Mouse (Mus musculus): ENCODE measurements at regions not wholly inside any gene's neighbourhood (a gene's known extent, or its start where the extent isn't known, plus 50 kb on each side); places are given as distances from the start of the nearest gene placed in this dataset.

DNA sequence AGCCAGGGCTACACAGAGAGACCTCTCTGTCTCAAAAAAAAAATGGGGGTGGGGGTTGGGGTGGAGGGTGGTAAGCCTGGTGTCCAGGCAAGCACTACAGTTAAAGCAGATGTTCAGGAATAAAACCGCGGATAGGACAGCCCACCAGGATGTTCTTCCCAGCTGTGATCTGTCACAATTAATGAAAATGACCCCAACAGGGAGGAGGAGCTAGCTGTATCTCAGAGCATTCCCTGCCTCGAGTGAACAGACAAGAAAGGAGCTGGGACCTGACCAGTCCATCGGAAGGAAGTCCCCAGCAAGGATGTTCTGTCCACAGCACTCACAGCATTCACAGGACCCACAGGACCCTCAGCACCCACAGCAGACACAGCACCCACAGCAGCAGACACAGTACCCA, 80.4 kb downstream of the Utp6 start:
- DNase-seq = no peak

DNA sequence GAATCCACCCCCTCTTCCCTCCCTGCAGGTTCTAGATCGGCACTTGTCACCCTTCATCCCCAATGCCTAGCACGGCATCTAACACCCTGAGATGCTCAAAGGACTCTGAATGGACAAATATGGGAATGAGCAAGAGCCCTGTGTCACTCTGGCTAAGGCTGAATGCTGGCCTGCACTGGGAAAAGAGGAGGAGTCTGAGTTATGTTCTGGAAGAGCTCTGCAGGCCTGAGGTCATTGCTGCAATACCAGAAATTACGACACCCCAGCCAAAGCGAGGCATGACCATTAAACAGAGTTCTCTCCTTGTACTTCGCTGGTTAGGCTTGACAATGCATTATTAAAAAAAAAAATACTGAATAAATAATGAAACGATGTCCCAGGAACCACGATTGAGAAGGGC, 84.1 kb downstream of the Utp6 start:
- DNase-seq = peak; percentile 83

DNA sequence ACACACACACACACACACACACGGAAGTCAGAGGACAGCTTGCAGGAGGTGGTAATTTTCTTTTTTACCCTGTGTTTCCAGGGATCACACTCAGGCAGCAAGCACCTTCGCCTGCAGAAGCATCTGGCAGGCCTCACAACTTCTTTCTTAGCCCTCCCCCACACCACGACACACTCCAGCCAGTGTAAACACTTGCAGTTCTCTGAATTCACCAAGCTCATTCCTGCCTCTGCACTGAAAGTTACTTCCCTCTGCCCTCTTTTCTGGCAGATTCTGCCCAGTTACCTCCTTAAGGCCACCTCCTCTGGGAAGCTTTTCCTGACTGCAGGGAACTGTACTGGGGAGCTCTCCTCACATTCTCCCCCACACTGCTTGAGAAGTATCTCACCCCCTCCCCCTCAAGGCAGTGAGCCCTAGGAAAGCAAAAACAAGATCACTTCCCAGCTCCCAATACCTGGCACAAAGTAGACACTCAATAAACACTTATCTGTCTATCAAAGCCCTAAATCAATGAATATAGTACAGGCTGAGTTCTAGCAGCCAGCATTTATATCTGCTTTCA, 84.9 kb downstream of the Utp6 start:
- DNase-seq = peak; percentile 34

DNA sequence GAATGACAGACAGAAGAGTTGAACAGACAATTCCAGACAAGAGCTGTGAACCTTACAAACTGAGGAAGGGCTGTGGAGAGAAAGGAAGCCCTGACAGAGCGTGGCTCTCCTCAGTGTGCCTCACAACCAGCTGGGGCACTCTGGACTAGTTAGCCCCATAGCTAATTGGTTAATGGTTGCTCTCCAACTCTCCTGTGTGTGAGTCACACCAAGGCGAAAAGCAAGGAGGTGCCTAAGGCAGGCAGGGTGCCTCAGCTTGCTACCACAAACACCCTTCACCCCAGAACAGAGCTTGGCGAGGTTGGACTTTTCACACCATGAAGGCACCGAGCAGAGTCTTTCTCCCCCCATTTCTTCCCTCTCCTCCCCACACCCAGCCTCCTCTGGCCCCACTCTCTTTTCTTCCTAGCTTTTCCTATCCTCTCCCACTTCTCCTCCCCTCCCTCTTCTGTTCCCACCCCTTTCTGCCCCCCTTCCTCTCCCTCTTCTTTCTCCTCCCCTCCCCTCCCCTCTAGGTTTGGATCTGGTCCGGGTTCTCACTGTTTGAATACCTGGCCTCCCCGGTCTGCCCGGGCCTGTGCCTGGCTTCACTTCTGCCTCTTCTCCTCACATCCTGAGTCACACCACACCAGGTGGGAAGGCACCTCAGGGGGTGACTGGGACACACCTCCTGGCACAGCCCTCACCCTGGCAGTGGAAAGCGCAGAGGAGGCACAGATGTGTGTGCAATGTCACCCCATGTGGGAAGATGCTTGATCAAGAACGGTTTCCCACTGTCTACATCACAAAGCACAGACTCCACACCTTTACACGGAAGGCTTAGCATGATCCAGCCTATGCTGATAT, 90.2 kb downstream of the Utp6 start:
- DNase-seq = no peak

DNA sequence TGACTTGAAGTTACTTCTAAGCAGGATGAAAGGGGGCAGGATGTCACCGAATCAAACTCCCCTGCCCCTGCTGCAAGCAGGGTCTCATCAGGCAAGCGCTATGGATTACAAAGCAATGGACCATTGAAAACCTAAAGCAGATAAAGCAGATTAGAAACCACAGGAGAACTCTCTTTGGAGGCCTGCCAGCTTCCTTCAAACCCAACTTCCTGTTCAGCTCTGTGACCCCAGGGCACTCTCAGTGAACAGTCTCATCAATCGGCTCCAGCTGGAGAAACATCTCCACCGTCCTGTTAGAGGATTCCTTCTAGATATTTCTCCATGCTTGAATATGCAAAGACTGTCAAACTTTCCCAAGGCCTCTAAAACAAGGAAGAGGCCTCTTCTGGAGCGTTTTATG, 92.0 kb downstream of the Utp6 start:
- DNase-seq = peak; percentile 27

DNA sequence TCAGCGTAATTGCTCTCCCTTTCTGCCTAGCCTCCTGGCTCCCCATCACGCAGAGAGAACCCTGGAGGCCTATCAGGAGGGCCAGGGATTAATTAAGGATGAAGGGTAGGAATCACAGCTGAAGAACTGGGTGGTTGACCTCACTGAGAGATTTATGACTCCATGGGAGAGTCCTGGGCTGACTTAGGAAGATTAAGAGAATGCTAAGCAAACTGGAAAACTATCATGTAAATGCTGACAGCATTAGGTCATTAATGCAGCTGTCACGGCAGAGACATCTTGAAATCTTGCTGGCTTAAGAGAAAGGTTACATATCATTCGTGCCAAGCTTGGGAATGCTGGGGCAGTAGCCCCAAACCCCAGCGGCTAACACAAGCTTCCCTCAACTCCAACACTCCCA, 93.2 kb downstream of the Utp6 start:
- DNase-seq = no peak

DNA sequence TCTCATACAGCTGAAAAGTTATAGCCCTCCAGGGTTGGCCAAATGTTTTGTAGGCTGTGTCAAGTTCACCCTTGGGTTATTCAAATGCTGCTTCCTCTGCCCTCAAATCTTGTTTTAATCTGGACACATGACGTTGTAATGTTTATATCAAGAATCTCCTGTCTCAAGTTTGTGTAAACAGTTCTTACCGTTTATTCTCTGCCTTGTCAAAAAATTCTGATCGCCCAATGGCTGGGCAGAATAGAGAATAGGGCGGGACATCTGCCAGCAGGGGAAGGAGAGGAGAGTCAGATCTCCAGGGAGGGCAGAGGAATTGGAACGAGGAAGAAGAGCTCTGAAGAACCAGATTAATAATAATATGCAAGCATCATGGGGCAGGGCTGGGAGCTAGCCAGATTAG, 97.4 kb downstream of the Utp6 start:
- DNase-seq = no peak

DNA sequence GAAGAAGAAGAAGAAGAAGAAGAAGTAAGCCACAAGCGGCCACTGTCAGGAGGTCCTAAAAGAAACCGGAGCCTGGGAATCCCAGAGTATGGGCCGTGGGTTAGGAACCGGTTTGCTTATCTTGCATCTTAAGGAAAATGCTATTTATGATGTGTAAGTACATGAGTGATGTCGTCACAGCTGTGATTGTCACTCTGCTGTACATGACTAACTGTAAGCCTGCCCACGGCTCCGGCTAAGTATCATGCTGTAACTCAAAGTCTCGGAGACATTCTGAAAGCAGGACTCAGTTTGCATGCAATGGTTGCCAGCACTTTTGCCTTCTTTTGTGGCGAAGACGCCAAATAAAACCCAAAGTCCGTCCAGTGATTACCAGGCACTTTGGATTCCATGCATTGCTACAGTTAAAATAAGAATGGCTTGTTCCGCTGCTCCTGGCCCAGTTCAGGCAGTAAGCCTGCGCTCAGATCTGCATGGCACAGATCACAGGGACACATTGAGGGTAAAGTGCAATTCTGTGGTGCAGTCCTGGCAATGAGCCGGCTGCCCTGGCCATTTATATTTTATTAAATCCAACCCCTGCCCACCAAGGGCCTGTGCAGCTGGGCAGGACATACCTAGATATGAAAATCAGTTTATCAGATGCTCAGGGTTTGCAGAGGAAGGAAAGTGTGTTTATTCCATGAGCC, 98.6 kb downstream of the Utp6 start:
- no peak for DNase-seq

DNA sequence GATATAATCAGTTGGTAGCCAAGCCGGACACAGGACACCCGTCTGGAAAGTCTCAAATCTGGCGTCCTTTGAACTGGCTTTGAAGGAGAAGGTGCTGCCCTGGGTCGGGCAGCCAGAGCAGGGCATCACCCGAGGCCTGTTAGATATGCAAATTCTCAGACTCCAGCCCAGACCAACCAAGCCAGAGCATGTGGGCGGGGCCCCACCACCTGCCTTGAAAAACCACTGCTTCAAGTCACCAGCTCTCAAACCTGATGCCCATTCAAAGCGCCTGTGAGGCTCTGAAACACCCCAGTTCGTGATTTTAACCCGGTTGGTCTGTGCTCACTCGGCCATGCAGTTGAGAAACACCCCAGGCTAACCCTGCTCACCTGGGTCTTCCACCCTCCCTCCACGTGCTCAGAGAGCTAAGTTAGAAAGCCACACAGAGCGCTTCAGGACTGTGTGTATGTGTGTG, 101.6 kb downstream of the Utp6 start:
- DNase-seq = no peak

DNA sequence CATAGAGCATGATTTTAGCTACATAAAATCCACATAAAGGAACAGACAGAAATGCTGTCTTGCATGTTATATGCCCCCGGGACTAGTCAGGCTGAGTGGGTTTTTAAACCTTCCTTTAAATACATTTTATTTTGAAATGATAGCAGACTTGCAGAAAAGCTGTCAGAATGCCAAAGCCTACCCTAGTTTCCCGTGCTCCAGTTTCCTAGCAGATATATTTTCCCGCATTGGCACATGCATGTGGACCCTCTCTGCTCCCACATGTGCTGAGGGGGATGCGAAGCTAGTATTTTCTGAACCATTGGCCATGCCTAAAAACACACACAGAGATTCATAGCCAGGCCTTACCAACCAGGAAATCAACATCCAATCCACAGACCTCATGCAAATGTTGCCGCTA, 105.8 kb downstream of the Utp6 start:
- no peak for DNase-seq

DNA sequence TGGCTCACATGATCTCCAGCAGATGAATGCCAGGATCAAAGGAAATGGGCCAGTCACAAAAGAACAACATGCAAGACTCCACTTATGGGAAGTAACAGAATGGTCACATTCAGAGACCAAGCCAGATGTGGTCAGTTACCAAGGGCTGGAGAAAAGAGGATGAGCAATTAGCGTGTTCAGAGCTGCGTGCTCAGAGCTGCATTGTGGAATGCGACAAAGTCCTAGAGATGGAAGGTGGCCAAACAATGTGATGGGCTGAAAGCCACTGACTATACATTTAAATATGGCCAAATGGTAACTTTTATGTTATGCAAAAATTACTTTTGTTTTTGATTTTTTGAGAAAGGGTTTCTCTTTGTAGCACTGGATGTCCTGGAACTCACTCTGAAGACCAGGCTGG, 112.6 kb downstream of the Utp6 start:
- no peak for DNase-seq

DNA sequence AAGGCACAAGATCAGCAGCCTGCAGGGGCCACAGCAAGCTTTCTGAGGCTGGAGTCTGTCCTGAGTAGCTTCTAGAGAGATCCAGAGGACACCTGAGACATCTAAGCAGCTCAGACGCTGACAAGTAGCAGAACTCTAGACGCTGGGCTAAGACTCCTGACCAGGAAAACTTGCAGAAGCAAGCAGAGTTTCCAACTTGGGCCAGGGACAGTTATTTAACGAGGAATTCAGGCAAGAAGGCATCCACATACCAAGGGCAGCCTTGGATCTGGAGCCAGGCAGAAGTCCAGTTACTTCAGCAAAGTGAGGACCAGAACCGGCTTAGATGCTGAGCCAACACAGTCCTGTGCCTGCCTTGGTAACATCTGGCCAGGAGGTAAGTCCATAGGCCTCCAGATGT, 117.8 kb downstream of the Utp6 start:
- DNase-seq = no peak

DNA sequence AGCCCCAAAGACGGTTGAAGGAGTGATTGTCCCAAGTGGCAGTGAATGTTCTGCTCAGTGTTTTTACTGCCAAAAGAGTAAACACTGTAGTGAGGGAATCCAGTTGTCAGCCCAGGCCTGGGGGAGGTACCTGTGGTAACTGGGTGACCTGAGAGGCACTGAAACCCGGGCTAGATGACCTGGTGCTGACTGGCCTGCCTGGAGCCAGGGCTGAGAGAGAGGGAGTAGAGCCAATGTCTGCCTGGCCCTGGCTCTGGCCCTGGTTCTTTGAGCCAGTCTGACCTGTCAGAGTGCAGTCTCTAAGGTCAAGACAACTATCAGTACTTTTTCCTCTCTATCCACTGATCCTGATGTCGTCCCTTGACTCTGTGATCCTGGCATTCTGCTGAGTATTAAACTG, 119.2 kb downstream of the Utp6 start:
- peak; percentile 24 for DNase-seq

DNA sequence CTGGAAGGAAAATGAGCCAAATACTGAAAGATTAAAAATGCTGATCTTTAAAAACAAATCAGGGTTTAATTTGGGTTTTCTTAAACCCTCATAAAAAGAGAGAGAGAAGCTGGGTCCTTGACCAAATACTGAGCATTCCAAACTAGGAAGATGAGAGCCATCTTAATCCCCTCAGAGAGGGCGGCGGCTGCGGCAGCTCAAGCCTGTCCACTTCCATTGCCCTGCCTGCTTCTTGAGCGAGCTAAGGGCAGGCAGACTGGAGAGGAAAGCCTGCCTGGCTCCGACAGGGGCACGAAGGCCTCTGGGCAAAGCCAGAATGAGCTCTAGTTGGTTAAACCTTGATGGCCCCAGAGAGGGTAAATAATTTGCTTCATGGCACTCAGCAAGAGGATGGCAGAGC, 122.2 kb downstream of the Utp6 start:
- no peak for DNase-seq

DNA sequence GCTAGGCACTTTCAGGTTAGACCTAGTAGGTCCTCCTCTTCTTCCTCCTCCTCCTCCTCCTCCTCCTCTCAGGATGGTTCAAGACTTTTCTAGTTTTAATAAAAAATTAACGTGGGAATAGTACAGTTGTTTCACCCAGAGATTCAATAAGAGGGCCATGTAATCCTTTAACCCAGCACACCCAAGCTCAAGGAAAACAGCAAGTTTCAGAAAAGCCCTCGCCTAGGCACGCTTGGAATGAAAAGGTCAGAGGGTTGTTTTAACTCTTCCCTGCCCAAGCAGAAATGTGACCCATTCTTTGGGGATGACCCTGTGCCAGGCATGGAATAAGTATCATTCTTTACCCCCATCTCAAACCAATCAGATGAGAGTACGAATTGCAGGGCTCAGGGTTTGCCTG, 124.1 kb downstream of the Utp6 start:
- DNase-seq = no peak

DNA sequence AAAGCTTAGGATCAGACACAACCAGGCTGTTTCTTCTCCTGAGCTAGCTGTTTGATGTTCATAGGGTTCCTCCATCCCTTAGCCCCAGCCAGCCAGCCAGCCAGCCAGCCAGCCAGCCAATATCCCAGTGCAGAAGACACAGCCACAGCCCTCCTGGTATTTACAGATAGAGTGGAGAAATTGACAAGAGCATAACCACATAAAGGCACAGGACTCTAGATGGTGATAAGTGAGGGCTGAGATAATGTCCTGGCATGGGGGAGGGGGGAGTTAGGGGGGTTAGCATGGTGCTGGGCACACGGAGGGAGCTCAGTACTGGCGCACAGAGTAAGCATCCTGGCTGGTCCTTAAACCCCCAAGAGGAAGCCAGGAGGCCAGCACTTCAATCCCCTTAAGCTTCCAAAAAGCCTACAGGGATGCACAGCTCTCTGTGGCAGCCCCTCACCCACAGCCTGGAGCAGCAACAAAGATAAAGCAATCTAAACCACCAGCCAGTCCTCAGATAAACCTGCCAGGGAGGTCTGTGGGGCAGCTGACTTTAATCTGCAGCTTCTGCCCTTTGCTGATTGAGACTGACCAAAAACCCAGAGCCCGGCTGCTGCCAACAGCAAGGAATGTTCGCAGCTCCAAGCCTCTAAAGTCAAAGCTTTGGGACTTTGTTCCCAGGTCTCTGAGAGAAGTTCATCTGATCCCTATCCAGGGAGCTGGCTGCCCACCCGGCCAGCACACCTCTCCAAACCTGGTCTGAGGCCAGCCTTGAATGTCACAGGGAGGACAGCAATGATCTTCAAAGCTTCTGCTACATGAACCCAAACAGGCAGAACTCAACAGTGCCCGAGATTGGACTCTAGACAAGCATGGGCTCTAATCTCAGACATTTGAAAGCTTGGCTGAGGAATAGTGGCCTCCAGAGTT, 124.9 kb downstream of the Utp6 start:
- no peak for DNase-seq

DNA sequence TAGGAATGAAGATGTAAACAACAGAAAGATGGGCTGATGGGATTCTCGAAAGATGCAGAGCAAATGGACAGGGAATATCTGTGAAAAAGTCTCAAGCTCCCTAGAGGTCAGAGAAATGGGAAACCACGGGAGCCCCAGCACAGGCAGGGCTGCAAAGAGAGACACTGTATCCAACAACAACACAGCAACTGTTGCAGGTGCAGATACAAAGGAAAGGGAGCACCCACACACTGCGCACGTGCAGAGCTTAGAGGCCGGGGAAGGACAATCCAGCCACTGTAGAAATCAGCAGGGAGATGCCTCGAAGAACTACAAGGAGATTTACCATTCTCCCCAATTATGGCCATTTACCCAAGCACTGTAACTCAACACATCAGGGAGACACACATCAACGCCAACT, 126.3 kb downstream of the Utp6 start:
- no peak for DNase-seq

DNA sequence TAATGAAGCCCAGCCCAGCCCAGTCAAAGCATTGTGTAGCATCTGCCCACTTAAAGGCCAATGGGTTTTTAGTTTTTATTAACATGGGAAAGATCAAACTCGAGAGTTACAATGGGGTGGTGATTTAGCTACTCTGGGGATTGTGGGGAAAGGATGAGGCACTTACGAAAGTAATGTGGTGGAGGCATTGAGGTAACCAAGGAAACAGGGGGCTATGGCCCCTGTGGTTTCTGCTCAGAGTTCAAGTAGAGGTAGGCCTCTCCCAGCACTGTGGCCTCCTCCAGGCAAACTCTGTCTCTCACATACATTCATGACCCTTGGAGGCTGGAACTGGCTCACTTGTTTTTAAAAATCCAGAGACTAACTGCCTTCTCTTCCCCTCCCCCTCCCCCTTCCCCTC, 128.4 kb downstream of the Utp6 start:
- no peak for DNase-seq

DNA sequence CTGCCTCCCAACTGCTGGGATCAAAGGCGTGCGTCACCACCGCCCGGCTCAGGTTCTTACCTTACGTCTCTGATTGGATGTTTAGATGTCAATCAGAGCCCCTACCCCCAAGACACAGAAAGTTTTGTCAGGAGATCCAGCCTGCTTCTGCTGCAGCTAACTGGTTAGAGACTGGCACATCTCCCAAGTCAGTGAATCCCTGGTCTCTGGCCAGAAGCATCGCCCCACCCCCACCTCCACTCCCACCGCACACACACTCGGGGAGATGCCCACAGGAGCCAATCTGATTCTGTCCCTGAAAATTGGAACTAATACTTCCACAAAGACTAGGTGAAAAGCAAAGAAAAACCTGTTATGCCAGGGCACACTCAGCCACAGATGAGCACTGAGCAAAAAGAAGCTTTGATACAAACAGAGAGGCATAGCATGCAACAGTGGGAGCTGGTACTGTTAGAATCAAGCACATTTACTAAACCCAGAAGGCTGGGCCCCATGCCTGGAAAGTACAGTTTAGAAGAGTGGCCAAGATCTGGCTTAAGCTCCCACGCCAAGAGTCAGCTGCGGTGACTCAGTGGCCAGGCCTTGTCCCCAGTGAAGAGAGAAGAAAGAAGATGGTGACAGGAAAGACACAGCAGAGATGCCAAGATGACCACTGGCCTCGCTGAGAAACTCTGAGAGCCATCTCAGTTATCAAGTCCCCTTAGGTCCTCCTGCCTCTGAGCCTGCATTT, 130.4 kb downstream of the Utp6 start:
- peak; percentile 68 for DNase-seq

DNA sequence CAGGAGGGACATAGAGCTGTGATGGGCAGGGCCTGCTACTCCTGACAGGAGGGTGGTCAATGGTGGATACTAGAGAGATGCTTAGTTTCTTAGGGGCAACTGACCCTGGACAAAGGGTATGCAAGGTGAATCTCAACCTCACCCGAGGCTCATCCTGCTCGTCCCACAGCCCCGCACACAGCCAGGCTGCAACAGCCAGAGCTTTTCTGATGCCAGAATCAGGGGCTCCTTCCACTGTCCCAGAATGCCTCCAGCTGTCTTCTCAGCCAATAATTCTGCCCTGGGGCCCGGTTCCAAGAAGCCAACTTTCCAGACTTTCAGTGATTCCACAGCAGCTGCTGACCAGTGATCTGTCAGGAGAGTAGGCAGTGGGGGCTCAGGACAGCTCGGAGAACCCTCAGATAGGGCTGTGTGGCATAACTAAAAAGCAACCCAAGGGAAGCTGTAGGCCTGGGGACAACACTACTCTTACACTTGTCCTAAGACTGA, 131.6 kb downstream of the Utp6 start:
- DNase-seq = no peak

DNA sequence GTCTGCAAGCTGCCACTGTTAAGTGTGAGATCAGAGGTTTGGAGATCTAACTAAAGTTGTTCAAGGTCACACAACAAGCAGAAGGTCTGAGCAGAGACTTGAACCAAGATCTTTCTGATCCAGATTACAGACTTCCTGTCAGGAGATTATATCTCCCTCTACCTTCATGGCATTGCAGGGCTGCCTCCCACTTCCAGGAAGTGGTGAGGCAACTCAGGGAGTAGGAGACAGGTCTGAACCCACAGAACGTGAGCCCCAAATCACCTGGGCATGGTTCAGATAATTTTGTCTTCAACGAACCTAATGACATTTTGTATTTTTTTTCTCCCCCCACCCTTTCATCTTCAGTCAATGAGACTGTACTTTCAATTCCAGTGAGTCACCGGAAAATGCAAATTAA, 135.2 kb downstream of the Utp6 start:
- no peak for DNase-seq
